Mouse (Mus musculus): Measurements from ENCODE around the gene Iqschfp.

Iqschfp gene

GRCm38 (mm10) chr3:68615042-68615810, 723.2 kb downstream of the Iqschfp start:
- peak; percentile 41 for ATAC-seq (ENCODE audit: insufficient number of reproducible peaks, low FRiP score, low TSS enrichment)

GRCm38 (mm10) chr3:68616363-68616762, 724.3 kb downstream of the Iqschfp start:
- ATAC-seq (ENCODE audit: insufficient number of reproducible peaks, low FRiP score, low TSS enrichment), result no peak

DNA sequence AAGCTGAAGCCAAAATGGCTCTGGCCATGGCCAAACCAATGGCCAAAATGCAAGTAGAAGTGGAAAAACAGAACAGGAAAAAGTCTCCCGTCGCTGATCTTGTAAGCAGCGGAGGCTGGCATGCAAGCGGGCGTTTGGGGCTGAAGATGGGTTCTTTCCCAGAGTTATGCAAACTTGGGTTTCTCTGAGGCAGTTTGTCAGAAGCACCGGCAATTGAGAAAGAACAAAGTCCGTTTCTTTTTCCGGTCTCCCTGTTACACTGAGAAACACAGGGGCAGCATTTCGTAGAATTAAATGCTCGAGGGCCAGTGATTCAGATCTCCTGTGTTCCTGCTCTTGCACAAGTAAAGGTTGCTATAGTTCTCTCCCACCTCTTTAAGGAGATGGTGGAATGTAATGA, 725.7 kb downstream of the Iqschfp start:
- ATAC-seq (ENCODE audit: insufficient number of reproducible peaks, low FRiP score, low TSS enrichment), result no peak

GRCm38 (mm10) chr3:68619097-68619496, 727.1 kb downstream of the Iqschfp start:
- no peak for ATAC-seq (ENCODE audit: insufficient number of reproducible peaks, low FRiP score, low TSS enrichment)

GRCm38 (mm10) chr3:68621971-68622370, 729.9 kb downstream of the Iqschfp start:
- no peak for ATAC-seq (ENCODE audit: insufficient number of reproducible peaks, low FRiP score, low TSS enrichment)

GRCm38 (mm10) chr3:68623036-68623435, 731.0 kb downstream of the Iqschfp start:
- no peak for ATAC-seq (ENCODE audit: insufficient number of reproducible peaks, low FRiP score, low TSS enrichment)

- no peak for ATAC-seq (ENCODE audit: insufficient number of reproducible peaks, low FRiP score, low TSS enrichment)
Observed at GRCm38 (mm10) chr3:68624471-68624870, 732.4 kb downstream of the Iqschfp start.

- no peak for ATAC-seq (ENCODE audit: insufficient number of reproducible peaks, low FRiP score, low TSS enrichment)
Observed at GRCm38 (mm10) chr3:68630261-68630660, 738.2 kb downstream of the Iqschfp start.

DNA sequence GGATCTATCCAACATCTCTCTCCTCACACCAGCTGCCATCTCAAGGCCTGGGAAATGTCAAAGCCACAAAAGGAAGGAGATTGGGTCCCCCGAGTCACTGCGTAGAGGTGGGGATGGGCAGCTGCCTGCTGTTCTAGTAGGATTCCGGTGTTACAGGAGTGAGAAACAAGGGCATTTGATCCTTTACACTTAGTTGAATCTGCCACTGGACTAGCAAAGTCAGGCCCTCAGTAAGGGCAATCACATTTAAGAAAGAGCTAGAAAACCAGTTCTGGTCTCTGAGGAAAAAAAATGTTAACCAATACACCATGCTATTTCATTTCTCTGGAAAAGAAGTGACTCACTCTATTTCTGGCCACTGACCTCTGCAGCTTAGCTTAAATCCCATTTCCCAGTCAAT, 738.8 kb downstream of the Iqschfp start:
- ATAC-seq (ENCODE audit: insufficient number of reproducible peaks, low FRiP score, low TSS enrichment), result no peak

GRCm38 (mm10) chr3:68632714-68633113, 740.7 kb downstream of the Iqschfp start:
- no peak for ATAC-seq (ENCODE audit: insufficient number of reproducible peaks, low FRiP score, low TSS enrichment)

DNA sequence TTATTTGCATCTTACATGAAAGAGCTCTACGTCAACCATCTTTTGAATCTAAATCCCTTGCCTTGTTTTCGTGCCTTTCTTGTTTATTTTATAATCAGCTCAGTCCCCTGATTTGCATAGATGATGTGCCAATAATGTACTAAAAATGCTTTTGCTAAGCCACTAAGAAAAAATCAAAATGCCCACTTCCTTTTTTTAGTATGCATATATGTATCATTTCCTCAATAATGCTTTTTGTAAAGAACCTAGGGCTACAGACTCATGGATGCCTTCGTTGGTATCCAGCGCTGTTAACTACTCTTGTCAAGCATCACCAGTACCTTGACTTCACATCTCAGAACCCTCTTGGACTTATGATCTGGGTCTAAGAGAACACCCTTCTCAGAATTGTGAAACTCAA, 741.5 kb downstream of the Iqschfp start:
- ATAC-seq (ENCODE audit: insufficient number of reproducible peaks, low FRiP score, low TSS enrichment), result no peak

- ATAC-seq (ENCODE audit: insufficient number of reproducible peaks, low FRiP score, low TSS enrichment), result no peak
Observed at GRCm38 (mm10) chr3:68637960-68638359, 745.9 kb downstream of the Iqschfp start.

GRCm38 (mm10) chr3:68638703-68639102, 746.7 kb downstream of the Iqschfp start:
- ATAC-seq (ENCODE audit: insufficient number of reproducible peaks, low FRiP score, low TSS enrichment), result no peak

DNA sequence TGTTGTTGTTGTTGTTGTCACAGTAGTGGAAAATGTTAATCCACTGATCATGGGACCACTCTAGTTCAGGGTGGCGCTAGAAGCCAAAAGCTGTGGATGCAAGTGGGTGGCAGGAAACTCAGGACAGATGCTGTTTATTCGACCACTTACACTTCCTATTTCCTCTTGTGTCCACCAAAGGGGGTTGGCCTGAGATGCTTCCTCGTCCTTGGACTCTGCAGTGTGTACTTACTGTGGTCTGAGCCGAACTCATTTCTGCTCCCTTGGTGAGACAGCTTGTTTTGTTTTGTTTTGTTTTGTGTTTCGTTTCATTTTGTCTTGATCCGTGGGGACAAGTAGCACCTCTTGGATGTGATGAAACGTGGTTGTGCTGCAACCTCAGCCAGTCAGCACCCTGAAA, 750.9 kb downstream of the Iqschfp start:
- no peak for ATAC-seq (ENCODE audit: insufficient number of reproducible peaks, low FRiP score, low TSS enrichment)

- ATAC-seq (ENCODE audit: insufficient number of reproducible peaks, low FRiP score, low TSS enrichment), result no peak
Observed at GRCm38 (mm10) chr3:68646387-68647130, 754.5 kb downstream of the Iqschfp start.

- no peak for ATAC-seq (ENCODE audit: insufficient number of reproducible peaks, low FRiP score, low TSS enrichment)
Observed at GRCm38 (mm10) chr3:68647282-68647681, 755.2 kb downstream of the Iqschfp start.

DNA sequence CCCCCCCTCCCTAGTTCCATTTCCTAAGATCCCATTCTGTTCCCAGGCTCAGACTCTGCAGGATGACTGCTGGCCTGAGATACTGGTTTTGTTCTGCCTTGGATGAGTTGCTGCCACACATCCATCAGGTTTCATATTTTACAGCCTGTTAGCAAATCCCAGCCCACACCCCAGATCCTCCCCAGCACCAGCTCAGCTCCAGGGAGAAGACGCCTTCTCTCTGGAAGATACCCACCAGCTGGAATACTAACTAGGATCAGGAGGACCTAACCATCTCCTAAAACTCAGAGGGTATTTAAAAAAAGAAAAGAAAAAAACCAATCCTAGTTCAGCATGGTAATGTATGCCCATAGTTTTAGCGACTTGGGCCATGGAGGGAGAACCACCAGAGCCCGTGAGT, 758.2 kb downstream of the Iqschfp start:
- no peak for ATAC-seq (ENCODE audit: insufficient number of reproducible peaks, low FRiP score, low TSS enrichment)

- ATAC-seq (ENCODE audit: insufficient number of reproducible peaks, low FRiP score, low TSS enrichment), result no peak
Observed at GRCm38 (mm10) chr3:68656607-68657352, 764.7 kb downstream of the Iqschfp start.

DNA sequence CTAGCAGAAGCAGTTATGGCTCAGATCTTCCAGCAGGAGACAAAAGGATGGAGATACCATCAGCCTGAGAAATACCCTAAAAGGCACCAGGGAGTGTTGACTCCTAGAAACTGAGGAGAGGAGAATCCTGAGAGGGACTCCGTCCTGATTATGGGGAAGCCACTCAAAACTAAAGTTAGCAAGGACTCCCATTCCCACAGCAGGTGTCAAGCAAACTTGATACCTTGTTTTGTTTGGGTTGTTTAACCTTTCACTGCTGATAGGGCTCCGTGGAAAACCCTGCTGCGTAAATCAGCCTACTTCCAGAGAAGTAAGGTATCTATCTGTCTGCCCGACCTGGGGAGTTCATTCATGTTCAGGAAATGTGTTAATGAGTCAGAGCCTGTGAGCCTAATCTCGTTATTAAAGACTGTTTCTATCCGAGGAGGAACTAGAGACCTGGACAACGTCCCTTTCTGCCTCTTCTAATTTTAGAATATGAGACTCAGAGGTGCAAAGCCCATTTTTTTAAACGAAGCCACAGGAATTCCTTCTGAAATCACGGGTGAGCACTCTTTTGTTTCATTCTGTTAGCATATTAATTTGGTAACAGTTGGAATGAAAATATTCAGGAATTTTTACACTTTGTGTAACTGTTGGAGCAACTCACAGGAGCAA, 765.7 kb downstream of the Iqschfp start:
- ATAC-seq (ENCODE audit: insufficient number of reproducible peaks, low FRiP score, low TSS enrichment), result no peak

GRCm38 (mm10) chr3:68659996-68660395, 768.0 kb downstream of the Iqschfp start:
- ATAC-seq (ENCODE audit: insufficient number of reproducible peaks, low FRiP score, low TSS enrichment), result no peak

DNA sequence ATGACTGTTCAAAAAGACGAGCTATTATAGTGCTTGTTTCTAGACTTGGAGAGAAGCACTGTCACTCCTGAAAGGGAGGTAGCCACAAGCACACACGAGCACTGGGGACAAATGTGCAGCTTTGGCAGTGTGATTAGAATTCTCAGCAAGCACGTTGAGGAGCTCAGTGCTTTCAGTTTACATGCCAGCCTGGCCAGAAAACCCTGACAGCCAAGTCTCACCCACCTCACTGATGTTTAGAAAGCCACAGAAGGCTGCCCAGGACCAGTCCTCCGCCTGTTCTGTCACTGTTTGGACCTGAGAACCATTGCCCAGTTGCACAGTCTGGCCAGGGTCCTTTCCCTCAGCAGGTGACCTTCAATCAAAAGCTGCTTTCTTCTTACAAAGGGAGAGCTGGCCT, 768.5 kb downstream of the Iqschfp start:
- peak; percentile 64; the same call in 1 of the 2 replicates for ATAC-seq (ENCODE audit: insufficient number of reproducible peaks, low FRiP score, low TSS enrichment)
